Mouse (Mus musculus) forelimb bud, embryonic 11.5 days (tissue): ENCODE results near the gene Sez6l2.

Experiments used
- DNase-seq: peaks from one replicate; pipeline ENCODE4 v3.0.0-alpha.2; 2012; ENCODE audit warnings: low read depth, low spot score

Gene Sez6l2

DNA sequence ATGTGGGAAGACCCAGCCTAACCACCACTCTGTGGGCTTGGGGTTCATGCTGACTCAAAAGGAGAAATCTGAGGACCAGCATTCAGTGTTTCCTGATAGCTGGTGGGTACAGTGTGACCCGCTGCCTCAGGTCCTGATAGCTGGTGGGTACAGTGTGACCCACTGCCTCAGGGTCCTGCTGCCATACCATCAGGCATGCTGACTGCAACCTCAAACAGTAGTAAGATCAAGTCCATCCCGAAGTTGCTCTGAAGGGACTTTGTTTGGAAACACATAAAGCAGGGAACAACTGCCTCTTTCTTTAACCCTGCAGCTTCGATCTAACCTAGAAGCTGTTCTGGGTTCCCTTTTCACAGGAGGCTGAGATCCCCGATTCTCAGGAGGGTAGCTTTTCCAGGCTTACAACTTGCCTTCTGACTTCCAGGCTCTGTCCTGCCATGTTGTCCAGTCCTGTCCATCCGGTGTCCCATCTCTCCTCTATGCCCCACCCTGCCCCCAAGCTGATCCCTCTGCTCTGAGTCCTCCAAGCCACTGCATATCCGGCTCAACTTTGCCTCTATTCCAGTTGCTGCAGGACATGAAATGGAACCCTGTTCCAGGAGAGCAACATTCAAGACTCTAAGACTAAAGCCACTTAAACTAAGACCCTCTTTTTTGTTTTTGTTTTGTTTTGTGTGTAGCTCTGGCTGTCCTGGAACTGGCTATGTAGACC lies 57.1 kb downstream of the Sez6l2 start:
- DNase-seq, result no peak

DNA sequence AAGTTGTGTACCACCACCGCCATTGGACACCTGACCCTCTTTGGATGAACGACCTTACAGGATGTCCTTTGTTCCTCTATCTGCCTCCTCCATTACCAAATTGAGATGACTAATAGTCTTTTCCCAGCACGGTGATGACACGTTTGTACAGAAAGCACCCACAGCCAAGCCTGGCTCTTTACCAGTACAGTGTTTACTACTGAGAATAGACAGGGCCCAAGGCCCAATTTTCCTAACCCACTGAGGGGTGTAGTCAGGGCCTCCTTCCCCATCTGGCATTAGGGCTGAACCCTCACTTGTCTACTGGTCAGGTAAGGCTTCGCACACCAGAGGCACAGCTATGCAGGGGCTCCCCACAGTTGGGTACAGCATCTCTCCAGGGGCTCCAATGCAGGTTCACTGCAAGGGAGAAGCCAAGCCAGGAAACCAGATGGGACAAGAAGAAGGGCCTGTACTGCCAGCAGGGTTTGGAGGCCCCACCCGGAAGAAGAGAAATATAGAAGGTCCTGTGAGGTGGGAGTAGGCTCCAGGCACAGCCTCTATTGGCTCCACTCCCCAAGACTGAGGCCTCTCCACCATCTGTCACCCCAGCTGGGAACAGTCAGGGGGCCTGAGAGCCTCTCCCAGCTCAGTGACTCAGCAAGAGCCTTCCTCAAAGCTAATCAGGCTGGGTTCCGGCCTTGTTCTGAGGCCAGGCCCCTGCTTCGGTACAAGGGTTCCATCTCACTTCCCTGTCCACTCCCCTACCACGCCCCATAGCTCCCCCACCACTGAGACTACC lies 58.1 kb downstream of the Sez6l2 start:
- DNase-seq, result no peak

DNA sequence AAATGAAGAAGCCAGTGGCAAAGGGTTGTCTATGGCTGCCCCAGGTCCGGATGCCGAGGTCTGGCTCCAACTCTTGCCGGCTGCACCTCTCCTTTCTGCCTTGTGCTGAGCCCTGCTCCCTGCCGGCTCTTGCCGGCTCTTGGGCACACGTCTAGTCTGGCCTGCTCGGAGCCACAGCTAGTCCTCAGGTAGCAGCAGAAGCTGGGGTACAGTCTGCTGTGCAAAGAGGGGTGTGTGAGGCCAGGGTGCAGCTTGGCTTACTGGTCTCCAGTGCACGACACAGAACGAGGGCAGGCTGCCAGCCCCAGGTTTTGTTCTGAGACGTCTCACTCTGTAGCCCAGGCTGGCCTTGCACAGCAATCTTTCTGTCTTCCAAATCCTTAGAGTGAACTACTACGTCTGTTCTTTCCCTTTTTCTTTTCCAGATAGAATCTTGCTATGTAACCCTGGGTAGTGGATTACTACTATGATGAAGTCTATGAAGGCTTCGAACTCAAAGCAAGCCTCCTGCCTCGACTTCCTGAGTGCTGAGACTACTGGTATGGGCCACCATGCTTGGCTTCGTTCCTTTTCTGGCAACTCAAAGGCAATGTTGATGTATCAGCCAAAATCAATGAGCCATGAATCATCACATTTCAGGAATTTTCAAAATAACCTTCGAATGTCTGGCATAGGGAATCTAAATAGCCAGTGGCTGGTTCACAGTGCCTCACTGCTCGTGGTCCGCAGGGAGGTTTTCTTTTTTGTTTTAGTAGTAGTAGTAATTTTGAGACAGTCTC lies 59.1 kb downstream of the Sez6l2 start:
- no peak for DNase-seq

GRCm38 (mm10) chr7:127011051-127011450 lies 60.7 kb downstream of the Sez6l2 start:
- no peak for DNase-seq

DNA sequence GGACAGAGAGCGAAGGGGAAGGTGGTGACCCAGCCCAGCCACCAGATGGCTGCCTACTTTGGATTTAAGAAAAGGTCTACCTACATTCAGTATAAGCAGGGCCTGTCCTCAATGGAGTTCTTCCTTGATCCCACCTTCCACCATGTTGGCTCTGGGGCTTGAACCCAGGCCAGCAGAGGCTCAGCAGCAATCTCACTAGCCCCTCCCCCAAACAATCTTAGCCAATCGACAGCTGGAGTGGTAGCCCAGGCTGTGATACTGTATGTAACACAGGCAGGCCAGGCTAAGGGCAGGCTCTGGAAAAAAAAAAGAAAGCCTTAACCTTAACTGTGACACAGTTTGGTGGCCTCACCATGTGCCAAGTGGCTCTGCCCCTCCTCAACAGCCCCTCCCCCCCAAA lies 61.4 kb downstream of the Sez6l2 start:
- no peak for DNase-seq

DNA sequence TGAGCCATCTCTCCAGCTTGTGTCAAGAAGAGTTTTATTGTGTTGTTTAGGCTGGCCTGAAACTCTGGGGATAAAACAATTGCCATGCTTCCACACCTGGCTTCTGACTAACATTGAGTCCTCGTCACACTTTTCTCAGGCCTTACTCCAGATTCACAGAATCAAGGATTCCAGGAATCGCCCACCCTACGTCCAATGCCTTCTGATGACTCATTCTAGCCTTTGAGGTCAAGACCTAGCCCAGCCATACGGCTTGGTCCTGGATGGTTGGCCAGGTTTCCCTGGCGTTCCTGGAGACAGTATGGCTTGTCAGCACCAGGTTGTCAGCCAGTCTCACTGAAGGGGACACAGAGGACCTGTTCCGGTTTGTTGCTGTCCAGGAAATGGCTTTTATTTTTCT lies 62.0 kb downstream of the Sez6l2 start:
- no peak for DNase-seq

- no peak for DNase-seq
These were observed 62.5 kb downstream of the Sez6l2 start for GRCm38 (mm10) chr7:127012845-127013244.

DNA sequence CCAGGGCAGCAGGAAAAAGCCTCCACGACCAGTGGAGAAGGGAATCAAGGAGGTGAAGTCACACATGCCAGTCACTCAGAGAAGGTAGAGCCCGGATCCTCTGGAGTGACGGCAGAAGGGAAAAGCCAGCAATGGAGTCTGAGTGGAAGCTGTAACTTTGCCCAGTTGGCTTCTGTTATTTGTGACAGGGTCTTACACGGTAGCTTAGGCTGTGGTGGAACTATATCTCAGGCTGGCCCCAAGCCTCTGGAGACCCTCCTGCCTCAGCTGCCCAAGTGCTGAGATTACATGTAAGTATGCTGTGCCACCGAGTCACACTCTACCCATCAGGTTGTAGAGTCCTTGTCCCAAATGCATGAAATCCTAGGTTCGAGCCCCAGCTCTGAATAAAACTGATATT lies 63.0 kb downstream of the Sez6l2 start:
- DNase-seq, result no peak

- DNase-seq, result peak; percentile 30
These were observed 64.0 kb downstream of the Sez6l2 start, which contains the start of gene Mvp for GRCm38 (mm10) chr7:127014320-127014719. Gene Mvp, minus strand, starts transcription at chr7:127014621.

- DNase-seq, result no peak
These were observed 64.6 kb downstream of the Sez6l2 start for GRCm38 (mm10) chr7:127014993-127015392.

DNA sequence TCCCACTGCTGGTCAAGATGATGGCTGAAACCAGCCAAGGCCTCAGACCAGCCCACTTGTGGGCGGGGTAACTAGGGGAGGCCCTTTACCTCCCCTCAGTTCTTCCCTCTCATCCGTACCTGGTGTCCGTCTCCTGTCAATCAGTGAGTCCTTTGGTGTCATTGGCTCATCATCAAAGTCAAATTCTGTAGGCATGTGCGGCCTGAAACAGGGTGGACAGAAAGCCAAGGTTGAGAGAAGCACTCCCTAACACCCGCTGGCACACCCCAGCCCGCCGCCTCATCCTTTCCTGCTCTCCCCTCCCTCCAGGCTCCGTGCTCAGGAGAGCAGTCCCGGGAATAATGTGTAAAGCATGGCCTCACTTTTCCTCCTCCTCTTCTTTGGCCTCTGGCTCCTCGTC lies 65.7 kb downstream of the Sez6l2 start:
- peak; percentile 19 for DNase-seq

GRCm38 (mm10) chr7:127016481-127016485 lies 65.9 kb downstream of the Sez6l2 start, which contains the start of gene Pagr1b:
Gene Pagr1b, minus strand, starts transcription at chr7:127016484.
- DNase-seq, result no peak

GRCm38 (mm10) chr7:127016486-127016938 lies 66.1 kb downstream of the Sez6l2 start:
- DNase-seq, result no peak

GRCm38 (mm10) chr7:127016971-127017949 lies 66.9 kb downstream of the Sez6l2 start, which contains the start of gene Pagr1a:
Gene Pagr1a, minus strand, starts transcription at chr7:127017352.
- peak; percentile 100 for DNase-seq

DNA sequence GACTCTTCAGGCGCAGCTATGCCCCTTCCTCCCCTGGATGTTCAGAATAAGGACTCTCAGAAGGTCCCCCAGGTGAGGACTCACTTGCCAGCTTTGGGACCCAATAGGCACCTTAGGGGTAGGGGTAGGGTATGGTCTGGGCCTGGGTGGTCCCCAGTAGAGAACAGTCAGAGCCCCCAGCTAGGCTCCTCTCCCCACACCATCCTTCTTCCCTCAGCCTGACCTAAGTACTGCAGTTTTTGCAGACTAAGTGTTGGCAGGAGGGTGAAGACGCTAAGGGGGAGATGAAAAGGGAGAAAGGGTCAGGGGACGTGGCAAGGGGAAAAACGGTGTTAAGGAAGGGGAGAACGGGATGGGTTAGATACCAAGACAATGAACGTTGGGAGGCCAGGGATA lies 67.6 kb downstream of the Sez6l2 start:
- DNase-seq, result no peak

DNA sequence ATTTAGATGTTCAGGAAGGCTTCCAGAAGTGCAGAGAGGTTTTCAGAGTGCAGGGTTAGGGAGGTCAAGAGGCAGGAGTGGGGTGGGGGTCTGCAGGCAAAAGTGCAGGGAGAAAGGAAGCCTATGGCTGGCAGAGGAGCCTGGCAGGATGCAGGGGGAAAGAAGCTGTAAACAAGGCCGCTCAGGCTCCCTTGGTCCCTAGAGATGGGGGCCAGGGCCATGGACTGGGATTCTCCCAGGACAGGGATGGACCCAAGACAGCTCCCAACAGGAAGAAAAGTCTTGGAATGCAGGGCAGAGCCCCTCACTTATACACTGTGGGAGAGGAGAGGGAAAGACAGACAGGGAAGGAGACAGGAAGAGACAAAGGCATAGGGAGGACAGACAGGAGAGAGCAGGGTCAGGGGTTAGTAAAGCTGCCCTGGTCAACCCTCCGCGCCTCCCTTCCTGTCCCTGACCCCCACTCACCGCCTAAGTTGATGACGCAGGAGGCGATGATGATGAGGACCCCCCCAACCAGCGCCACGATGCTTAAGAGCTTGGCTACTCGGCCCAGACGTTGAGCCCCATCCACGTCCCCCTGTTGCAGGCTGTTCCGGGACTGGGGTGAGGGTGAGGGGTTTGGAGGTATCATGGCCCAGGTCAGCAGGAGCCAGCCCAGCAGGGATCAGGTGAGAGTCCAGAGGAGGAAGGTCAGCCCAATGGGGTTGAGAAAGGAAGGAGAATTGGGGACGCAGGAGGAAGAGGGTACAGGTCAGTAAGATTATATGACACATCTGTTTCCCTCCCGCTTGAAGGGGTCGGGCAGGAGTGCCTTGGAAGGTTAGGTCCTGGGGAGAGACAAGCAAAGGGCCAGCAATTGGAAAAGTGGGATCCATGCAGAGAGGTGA lies 68.3 kb downstream of the Sez6l2 start:
- DNase-seq, result no peak

- DNase-seq, result no peak
These were observed 69.1 kb downstream of the Sez6l2 start for GRCm38 (mm10) chr7:127019306-127019960.

DNA sequence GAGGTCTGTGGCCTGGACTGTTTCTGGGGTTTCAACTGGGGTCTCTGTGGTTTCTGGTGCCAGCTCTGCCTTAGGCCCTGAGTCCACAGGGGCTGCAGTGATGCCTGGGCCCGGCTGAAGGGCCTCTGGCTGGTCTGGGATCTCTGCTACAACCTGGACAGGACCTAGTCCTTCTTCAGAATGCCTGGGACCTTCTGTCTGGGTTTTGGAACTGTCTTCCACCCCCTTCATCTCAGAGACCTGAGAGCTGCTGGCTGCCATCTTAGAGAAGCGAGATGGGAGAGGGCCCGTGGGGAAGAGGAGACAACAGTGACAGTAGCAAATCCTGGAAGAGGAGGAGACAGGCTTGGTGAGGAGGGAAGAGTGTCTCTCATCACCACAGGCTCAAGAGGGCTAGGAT lies 69.7 kb downstream of the Sez6l2 start:
- no peak for DNase-seq
